Mouse (Mus musculus): ENCODE measurements around the gene Hnrnpc.

DNA sequence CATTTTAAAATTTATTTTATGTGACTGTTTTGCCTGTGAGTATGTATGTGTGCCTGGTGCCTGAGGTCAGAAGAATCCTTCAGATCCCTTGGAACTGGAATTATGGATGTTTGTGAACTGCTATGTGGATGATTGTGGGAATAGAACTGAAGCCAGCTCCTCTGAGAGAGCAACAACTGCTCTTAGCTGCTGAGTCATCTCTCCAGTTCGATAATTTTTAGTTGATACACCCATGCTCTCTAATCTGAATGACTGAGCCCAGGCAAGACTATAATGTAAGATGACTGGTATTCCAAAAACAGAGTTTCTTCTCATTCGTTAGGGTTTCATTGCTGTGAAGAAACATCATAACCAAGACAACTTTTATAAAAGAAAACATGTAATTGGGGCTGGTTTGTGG is 79.7 kb downstream of the Hnrnpc start:
- TF ChIP-seq POLR2A (IDR thresholded peaks at IDR 0.05; ENCODE audit: low read depth, low read length) (no peak), SIN3A (IDR thresholded peaks at IDR 0.05; ENCODE audit: low read length) (no peak), NRF1 (IDR thresholded peaks at IDR 0.05; ENCODE audit: low read depth, low read length) (no peak), ZC3H11A (IDR thresholded peaks at IDR 0.05; ENCODE audit: low read depth, low read length) (no peak), ZKSCAN1 (IDR thresholded peaks at IDR 0.05; ENCODE audit: borderline replicate concordance, low read depth, low read length) (no peak), CTCF (conservative IDR thresholded peaks at IDR 0.05 in 1 of 2, IDR thresholded peaks at IDR 0.05 in 1 of 2; ENCODE audit: low read depth in 2 of 2, low read length in 2 of 2) (no peak), EP300 (IDR thresholded peaks at IDR 0.05; ENCODE audit: low read length) (no peak), CHD2 (IDR thresholded peaks at IDR 0.05; ENCODE audit: low read length) (no peak), MXI1 (IDR thresholded peaks at IDR 0.05; ENCODE audit: low read depth, low read length) (no peak), MAFK (IDR thresholded peaks at IDR 0.05; ENCODE audit: insufficient replicate concordance, low read length) (no peak), HCFC1 (IDR thresholded peaks at IDR 0.05; ENCODE audit: low read depth, low read length) (no peak)

Measured in CH12.LX (cell line).